Mouse (Mus musculus): ENCODE measurements around the gene Nmrk1.

DNA sequence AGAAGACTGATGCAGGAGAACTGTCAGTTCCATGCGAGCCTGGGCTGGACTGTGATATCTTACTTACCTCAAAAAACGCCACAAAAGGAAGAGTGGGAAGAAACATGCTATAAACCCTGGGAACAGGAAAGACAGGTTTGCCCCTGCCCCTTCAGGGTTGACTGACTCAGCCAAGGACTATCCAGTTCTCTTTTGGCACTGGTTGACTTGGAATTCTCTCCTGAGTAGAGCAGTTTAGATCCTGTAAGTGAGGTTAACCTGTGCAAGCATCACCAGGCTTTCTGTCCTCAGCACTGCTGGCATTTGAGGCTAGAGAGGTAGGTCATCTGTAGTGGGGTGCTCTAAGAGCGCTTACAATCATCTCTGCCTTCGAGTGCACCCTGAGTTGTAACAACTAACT is 26.7 kb downstream of the Nmrk1 start:
- TF ChIP-seq CTCF (IDR thresholded peaks at IDR 0.05; ENCODE audit: low read depth): no peak
- TF ChIP-seq EP300 (IDR thresholded peaks at IDR 0.05; ENCODE audit: low read depth): no peak
